Mouse (Mus musculus) CD4-positive naive resting alpha-beta T cell, adult 57 days (primary cell): ENCODE data around the gene Supt4a. TPM values are rescaled to one million over a fixed set of nuclear protein-coding genes. Genes with fewer than 3 reads are reported as not detected.

Experiments
- total RNA-seq: library from RNA; stranded (reverse); gene quantifications from one replicate; pipeline ENCODE4 v1.2.4, GENCODE M21; 2023

Supt4a gene
- total RNA-seq, result 160 TPM

DNA sequence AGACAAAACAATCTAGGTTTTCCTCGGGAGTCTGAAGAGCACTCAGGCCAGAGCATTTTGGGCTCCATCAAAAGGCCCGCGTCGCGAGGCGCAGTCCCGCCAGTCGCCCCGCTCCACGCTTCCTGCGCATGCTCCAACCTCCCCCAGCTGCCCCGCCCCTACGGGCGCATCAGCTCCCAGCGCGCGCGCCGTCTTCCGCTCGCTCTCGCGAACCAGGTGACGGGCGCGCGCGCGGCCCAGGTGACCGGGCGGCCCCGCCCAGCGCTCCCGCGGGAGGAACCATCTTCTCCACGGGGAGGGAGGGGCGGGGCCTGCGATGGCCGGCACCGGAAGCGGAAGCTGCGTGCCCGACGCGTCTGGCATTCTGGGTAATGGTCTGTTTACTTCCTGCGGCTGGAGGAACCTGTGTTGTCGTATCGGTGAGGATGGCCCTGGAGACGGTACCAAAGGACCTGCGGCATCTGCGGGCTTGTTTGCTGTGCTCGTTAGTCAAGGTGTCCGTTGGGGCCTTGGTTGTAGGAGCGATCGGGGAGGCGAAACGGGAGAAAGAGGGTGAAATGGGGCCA, at the start of gene Supt4a:
Gene Supt4a, plus strand, starts transcription at position 378 of the 566 bp plus-strand sequence.

GRCm38 (mm10) chr11:87760301-87761081, 23.1 kb downstream of the Supt4a start, which contains the start of gene Tspoap1:
Gene Tspoap1, plus strand, starts transcription at chr11:87760541.

Other genes with a start within 250 kb of the Supt4a start
- not detected for gene Gm11492, start 170.9 kb upstream of the Supt4a start, total RNA-seq
- gene Sept4, start 168.6 kb upstream of the Supt4a start, total RNA-seq, result 4.3 TPM
- gene Mtmr4, start 145.4 kb upstream of the Supt4a start, total RNA-seq, result 24.1 TPM
- gene Hsf5, start 120.4 kb upstream of the Supt4a start, total RNA-seq, result not detected
- 5.1 TPM for gene Rnf43, start 74.8 kb upstream of the Supt4a start, total RNA-seq
- gene Tspoap1, start 23.0 kb downstream of the Supt4a start, total RNA-seq, result 5.2 TPM
- 1.1 TPM for gene Mpo, start 56.0 kb downstream of the Supt4a start, total RNA-seq
- not detected for gene Lpo, start 90.7 kb downstream of the Supt4a start, total RNA-seq
- 12.7 TPM for gene Mks1, start 115.7 kb downstream of the Supt4a start, total RNA-seq
- not detected for gene Epx, start 138.0 kb downstream of the Supt4a start, total RNA-seq
- gene Olfr462, start 154.7 kb downstream of the Supt4a start, total RNA-seq, result not detected
- not detected for gene Olfr463, start 159.8 kb downstream of the Supt4a start, total RNA-seq
- gene Olfr464, start 183.4 kb downstream of the Supt4a start, total RNA-seq, result not detected
- gene Dynll2, start 250.0 kb downstream of the Supt4a start, total RNA-seq, result 25.2 TPM